Mouse (Mus musculus) lung, adult 2 months (tissue): Measurements from ENCODE around the gene Trnau1ap.

Experiments
- CTCF ChIP-seq: fragments of 200-500 bp; IDR thresholded peaks from 2 replicates; pipeline ENCODE4 v1.5.1; 2011; ENCODE audit warnings: mild to moderate bottlenecking, low read length, control low read depth; ENCODE audit not compliant: insufficient read depth
- POLR2A ChIP-seq: fragments of 200-500 bp; IDR thresholded peaks from 2 replicates; pipeline ENCODE4 v1.6.1; 2011; ENCODE audit warnings: low read depth, mild to moderate bottlenecking, control low read depth, low read length, borderline replicate concordance; ENCODE audit errors: extremely low read depth

DNA sequence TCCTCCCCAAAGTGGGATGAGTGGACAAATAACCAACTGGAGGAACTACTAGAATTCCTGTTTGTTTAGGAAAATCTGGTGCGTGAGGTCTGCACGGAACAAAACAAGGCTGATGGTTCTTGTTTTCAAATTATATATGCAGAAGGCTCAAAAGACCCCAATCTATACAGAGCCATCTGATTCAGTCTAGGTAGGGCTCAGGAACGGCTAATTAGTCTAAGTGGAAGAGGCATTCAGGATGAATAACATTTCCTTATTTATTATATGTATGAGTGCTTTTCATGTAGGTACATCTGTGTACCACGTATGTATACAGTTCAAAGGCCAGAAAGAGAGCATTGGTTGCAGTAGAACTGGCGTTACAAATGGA, 16.5 kb upstream of the Trnau1ap start:
- TF ChIP-seq CTCF (no peak), POLR2A (no peak)
